Mouse (Mus musculus): ENCODE data around the gene Mrps34.
"Not testable (repeated sequence)": the region's sequence is repeated elsewhere in the genome, so short reads cannot be mapped to it uniquely, and the experiment has no call there.

Mrps34 gene

GRCm38 (mm10) chr17:24900014-24900413 is 5.1 kb downstream of the Mrps34 start:
- DNase-seq, result no peak

DNA sequence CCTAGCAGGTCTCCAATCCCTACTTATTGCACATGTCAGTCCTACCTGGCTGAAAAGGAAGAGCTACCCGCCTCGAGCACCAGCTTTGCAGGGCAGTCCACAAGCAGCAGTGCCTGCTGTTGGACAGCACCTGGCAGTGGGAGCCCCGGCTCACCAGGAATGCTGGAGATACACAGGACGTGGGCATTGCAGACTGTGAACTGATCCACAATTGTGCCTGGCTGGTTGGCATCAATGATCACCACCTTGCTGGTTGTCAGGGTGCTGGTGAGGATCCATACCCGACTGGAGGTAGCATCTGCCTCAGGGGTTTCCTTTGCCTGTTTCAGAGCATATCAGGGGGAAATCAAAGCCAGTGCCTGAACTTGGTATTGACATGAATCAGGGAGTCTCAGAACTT is 7.2 kb downstream of the Mrps34 start:
- no peak for DNase-seq

GRCm38 (mm10) chr17:24902671-24903474 is 8.0 kb downstream of the Mrps34 start:
- peak; percentile 50 for DNase-seq

DNA sequence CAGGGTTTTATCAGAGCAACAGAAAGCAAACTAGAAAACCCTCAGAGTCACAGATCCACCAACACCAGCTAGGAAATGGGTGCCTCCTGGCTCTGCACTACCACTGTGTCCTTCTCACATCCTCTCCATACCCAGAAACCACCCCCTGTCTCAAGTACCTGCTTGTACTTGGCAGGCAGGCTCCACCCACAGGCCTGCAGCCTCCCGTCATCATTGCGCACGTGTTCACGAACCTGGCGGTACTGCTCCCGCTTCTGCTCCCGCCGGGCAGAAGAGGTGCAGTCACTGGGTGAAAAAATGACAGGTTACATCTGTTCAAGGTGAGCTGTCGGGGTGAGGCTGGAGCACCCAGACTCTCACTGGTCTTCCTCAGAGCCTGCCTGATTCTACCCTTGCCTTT is 8.9 kb downstream of the Mrps34 start:
- no peak for DNase-seq

DNA sequence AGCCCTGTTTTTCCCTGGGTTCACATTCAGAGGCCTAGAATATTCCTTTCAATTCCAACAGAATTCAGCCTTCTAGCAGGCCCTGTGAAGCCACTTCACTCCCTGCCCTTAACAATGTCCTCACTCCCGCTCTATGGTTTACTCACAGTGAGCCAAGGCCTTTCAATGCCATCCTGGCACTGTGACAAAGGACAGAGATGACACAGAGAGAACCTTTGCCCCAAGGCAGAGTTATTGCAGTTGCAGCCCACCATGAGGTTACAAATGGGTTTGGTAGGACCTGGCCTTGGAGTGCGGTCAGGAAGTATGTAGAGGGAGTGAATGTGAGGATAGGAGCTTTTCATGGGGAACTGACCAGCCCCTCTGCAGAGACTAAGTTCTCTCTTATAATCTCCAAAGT is 12.7 kb downstream of the Mrps34 start:
- DNase-seq, result no peak

GRCm38 (mm10) chr17:24913984-24914383 is 19.1 kb downstream of the Mrps34 start:
- DNase-seq, result no peak

DNA sequence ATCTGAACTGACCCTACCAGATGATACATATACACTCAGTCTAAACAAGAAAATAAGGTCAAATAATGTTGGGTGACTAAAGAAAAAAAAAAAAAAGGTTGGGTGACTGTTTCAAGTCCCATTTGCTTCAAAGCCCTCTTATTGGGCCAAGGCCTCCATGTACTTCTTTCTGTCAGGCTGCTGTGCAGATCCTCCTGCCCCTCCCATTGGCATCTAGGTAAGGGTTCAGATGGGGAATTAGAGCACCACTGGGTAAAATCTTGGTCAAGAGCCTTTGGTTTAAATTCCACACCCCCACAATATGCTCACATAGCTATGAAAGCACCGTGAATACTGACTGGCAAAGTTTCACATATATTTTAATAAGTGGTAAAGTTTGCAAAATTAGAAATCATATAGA is 28.3 kb downstream of the Mrps34 start:
- no peak for DNase-seq

- no peak for DNase-seq
Measured at GRCm38 (mm10) chr17:24929506-24929905, 34.6 kb downstream of the Mrps34 start.

- DNase-seq, result peak; percentile 54
Measured at GRCm38 (mm10) chr17:24932431-24932830, 37.5 kb downstream of the Mrps34 start.

GRCm38 (mm10) chr17:24933163-24933562 is 38.2 kb downstream of the Mrps34 start:
- no peak for DNase-seq

GRCm38 (mm10) chr17:24934926-24935325 is 40.0 kb downstream of the Mrps34 start:
- no peak for DNase-seq

DNA sequence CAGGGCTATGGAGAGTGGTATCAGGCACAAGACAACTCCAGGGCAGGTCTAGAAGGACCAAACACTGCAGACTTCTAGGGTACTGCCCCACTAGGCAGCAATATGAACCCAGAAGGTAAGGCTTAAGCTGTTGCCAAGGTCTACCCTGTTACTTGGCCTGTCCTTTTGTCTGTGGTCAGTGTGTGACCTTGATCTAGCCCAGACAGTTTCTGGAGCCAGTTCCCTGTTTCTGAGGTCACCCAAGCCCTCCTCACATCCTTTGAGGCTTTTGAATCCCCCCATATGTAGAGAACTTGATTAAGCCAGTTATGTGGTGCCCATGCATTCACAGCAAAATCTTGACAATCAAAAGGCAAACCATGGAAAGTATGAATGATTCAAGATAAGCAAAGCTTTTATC is 40.8 kb downstream of the Mrps34 start:
- no peak for DNase-seq

GRCm38 (mm10) chr17:24936259-24937237 is 41.6 kb downstream of the Mrps34 start, which contains the start of gene Mapk8ip3:
Gene Mapk8ip3 (minus strand): TSS chr17:24936977.
- peak; percentile 96 for DNase-seq

DNA sequence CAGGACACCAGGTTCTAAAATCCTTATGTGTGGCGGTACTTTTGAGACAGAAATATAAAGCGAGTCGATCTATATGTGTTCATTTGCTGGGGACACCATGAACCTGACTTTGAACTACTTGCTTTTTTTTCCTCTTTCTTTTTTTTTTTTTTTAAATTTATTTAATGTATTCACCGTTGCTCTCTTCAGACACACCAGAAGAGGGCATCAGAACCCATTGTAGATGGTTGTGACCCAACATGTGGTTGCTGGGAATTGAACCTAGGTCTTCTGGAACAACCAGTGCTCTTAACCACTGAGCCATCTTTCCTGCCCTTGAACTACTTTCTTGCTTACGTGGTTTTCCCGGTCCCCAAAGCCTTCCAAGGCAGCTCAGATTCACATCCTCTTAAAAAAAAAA is 42.4 kb downstream of the Mrps34 start:
- DNase-seq, result no peak

GRCm38 (mm10) chr17:24942453-24942852 is 47.5 kb downstream of the Mrps34 start:
- DNase-seq, result peak; percentile 75

DNA sequence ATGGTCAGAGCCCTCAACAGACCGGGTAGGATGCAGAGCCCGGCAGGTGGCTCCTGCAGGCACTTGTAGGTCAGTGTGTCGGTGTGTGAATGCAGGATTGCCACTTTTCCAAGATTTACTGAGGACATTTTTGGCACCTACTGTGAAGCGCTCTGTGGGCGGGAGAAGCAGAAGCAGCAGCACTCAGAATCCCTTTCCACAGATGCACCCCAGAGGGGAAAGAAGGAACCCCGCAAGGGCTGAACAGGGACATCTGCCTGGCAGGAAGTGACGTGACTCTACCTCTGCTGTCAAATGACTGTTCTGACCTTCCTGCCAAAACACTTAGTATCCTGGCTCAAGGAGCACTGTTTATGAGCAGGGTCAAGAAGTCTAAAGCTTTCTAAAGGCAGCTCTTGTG is 48.1 kb downstream of the Mrps34 start:
- DNase-seq, result no peak

- DNase-seq, result not testable (repeated sequence)
Measured at GRCm38 (mm10) chr17:24943589-24943988, 48.7 kb downstream of the Mrps34 start.
